ENCODE assay signal across 16 mouse cellular contexts in genomic region chr11:94347063-94347575, GRCm38 (mm10). TPM values are rescaled to one million over a fixed set of nuclear protein-coding genes. Genes with fewer than 3 reads are reported as not detected.
DNase-seq lines count a peak whose midpoint lies in the region; ATAC-seq and TF ChIP-seq lines count a peak whose summit lies in the region.
"Had no signal": no experiment of that assay in that cellular context is flagged by ENCODE, and none has a peak within 500 bp of the region (broad histone marks: within the 10 kb centered on the region; RNA-seq: fewer than 3 reads in every experiment).

No protein-coding gene starts in this region.

- H3K4me2 ChIP-seq in kidney, embryonic 15.5 days, result no peak overlapping the region
- H3K4me2 ChIP-seq in liver, postnatal 0 days (ENCODE audit: low read depth, low read length), result no peak overlapping the region
- H3K4me2 ChIP-seq in stomach, embryonic 15.5 days, result no peak overlapping the region
- H3K4me2 ChIP-seq: embryonic facial prominence, embryonic 15.5 days; forebrain, embryonic 15.5 days; heart, embryonic 13.5 days had no signal

- WGBS in kidney, embryonic 15.5 days, result 72% methylated on average over 7 of the region's 7 CpGs
- 71% methylated on average over 7 of the region's 7 CpGs for WGBS in liver, postnatal 0 days (ENCODE audit: insufficient replicate concordance)
- WGBS in stomach, embryonic 15.5 days, result 59% methylated on average over 7 of the region's 7 CpGs

- H3K36me3 ChIP-seq in kidney, embryonic 15.5 days, result no peaks in the 10 kb centered on the region
- no peaks in the 10 kb centered on the region for H3K36me3 ChIP-seq in liver, postnatal 0 days (replicated peaks; ENCODE audit: insufficient read depth, low read length)
- no peaks in the 10 kb centered on the region for H3K36me3 ChIP-seq in stomach, embryonic 15.5 days
- H3K36me3 ChIP-seq: embryonic facial prominence, embryonic 15.5 days; forebrain, embryonic 15.5 days; heart, embryonic 13.5 days had no signal

- no peaks in the 10 kb centered on the region for H3K27me3 ChIP-seq in kidney, embryonic 15.5 days
- no peaks in the 10 kb centered on the region for H3K27me3 ChIP-seq in liver, postnatal 0 days (ENCODE audit: insufficient read depth, low read length)
- no peaks in the 10 kb centered on the region for H3K27me3 ChIP-seq in stomach, embryonic 15.5 days (replicated peaks)
- H3K27me3 ChIP-seq: embryonic facial prominence, embryonic 15.5 days; forebrain, embryonic 15.5 days had no signal

- H3K4me3 ChIP-seq in kidney, embryonic 15.5 days (replicated peaks), result no peak overlapping the region
- no peak overlapping the region for H3K4me3 ChIP-seq in liver, postnatal 0 days (ENCODE audit: low read depth, low read length)
- H3K4me3 ChIP-seq in stomach, embryonic 15.5 days (replicated peaks), result no peak overlapping the region
- H3K4me3 ChIP-seq: embryonic facial prominence, embryonic 15.5 days; forebrain, embryonic 15.5 days; heart, embryonic 13.5 days had no signal

- TF ChIP-seq CTCF in liver, postnatal 0 days (IDR thresholded peaks at IDR 0.05; ENCODE audit: low read depth), result no peak

- ATAC-seq in kidney, embryonic 15.5 days (replicated peaks; ENCODE audit: low FRiP score), result no peak
- ATAC-seq in liver, postnatal 0 days, result peak; percentile 58
- no peak for ATAC-seq in stomach, embryonic 15.5 days (ENCODE audit: insufficient read depth, low FRiP score, low read depth)
- ATAC-seq: forebrain, embryonic 15.5 days had no signal

- TF ChIP-seq EP300 in liver, postnatal 0 days (IDR thresholded peaks at IDR 0.05; ENCODE audit: low read depth), result no peak

- peaks cover 65% of the 10 kb centered on the region for H3K4me1 ChIP-seq in kidney, embryonic 15.5 days
- peaks cover 17% of the 10 kb centered on the region; the same call in 1 of the 2 replicates for H3K4me1 ChIP-seq in liver, postnatal 0 days (ENCODE audit: insufficient read depth)
- peaks cover 48% of the 10 kb centered on the region for H3K4me1 ChIP-seq in stomach, embryonic 15.5 days

- peak overlapping the region; percentile 23 for H3K27ac ChIP-seq in kidney, embryonic 15.5 days
- H3K27ac ChIP-seq in liver, postnatal 0 days (ENCODE audit: low read depth), result no peak overlapping the region
- peak overlapping the region; percentile 84 for H3K27ac ChIP-seq in stomach, embryonic 15.5 days
- H3K27ac ChIP-seq: embryonic facial prominence, embryonic 15.5 days; forebrain, embryonic 15.5 days; heart, embryonic 13.5 days had no signal

- no peaks in the 10 kb centered on the region for H3K9me3 ChIP-seq in kidney, embryonic 15.5 days (replicated peaks)
- H3K9me3 ChIP-seq in liver, postnatal 0 days (ENCODE audit: low read length), result no peaks in the 10 kb centered on the region
- no peaks in the 10 kb centered on the region for H3K9me3 ChIP-seq in stomach, embryonic 15.5 days
- H3K9me3 ChIP-seq: embryonic facial prominence, embryonic 15.5 days; forebrain, embryonic 15.5 days; heart, embryonic 13.5 days had no signal

- H3K9ac ChIP-seq in kidney, embryonic 15.5 days, result no peak overlapping the region
- no peak overlapping the region for H3K9ac ChIP-seq in liver, postnatal 0 days (replicated peaks)
- no peak overlapping the region for H3K9ac ChIP-seq in stomach, embryonic 15.5 days
- H3K9ac ChIP-seq: embryonic facial prominence, embryonic 15.5 days; forebrain, embryonic 15.5 days; heart, embryonic 13.5 days had no signal

- no peak for DNase-seq in kidney, adult 18-20 months
- no peak for DNase-seq in liver, postnatal 0 days
- no peak for DNase-seq in liver
- no peak for DNase-seq in spleen, adult 18-20 months
- DNase-seq in layer of hippocampus, postnatal 14 days (ENCODE audit: low spot score in 2 of 2), result no peak
- DNase-seq: cerebellum, adult 2 months; cerebellum, postnatal 10 days; embryo, embryonic 11 days; gastrocnemius, postnatal 36 days; heart, adult 11 months; heart, postnatal 36 days had no signal

RNA-seq across cellular contexts. Expression of gene Ankrd40, which starts 19.3 kb away (rescaled TPM):
- 14.8 and 15.4 TPM in 2 replicates for polyA plus RNA-seq in kidney, embryonic 15.5 days (2015; fragmentation: Nextera tagmentation; extraction: Ambion mirVana)
- 8.5 and 9.5 TPM in 2 replicates for polyA plus RNA-seq in liver, postnatal 0 days (2015; fragmentation: Nextera tagmentation; extraction: Ambion mirVana)
- 24.2 and 27.3 TPM in 2 replicates for polyA plus RNA-seq in stomach, embryonic 15.5 days (2015; fragmentation: Nextera tagmentation; extraction: Ambion mirVana)
- total RNA-seq in layer of hippocampus, postnatal 14 days (2021), result 100 to 1,000 TPM in 1 of 2 experiments, 10 to 100 TPM in 1; 99.2 to 104 TPM

RNA-seq across cellular contexts. Expression of gene Luc7l3, which starts 25.3 kb away (rescaled TPM):
- polyA plus RNA-seq in kidney, embryonic 15.5 days (2015; fragmentation: Nextera tagmentation; extraction: Ambion mirVana), result 127 and 131 TPM in 2 replicates
- polyA plus RNA-seq in liver, postnatal 0 days (2015; fragmentation: Nextera tagmentation; extraction: Ambion mirVana), result 35.8 and 36.5 TPM in 2 replicates
- 116 TPM in 2 replicates for polyA plus RNA-seq in stomach, embryonic 15.5 days (2015; fragmentation: Nextera tagmentation; extraction: Ambion mirVana)
- total RNA-seq in layer of hippocampus, postnatal 14 days (2021), result 100 to 1,000 TPM; 119 to 127 TPM

RNA-seq across cellular contexts. Expression of gene Abcc3, which starts 45.7 kb away (rescaled TPM):
- polyA plus RNA-seq in kidney, embryonic 15.5 days (2015; fragmentation: Nextera tagmentation; extraction: Ambion mirVana), result 3.4 and 6.0 TPM in 2 replicates
- polyA plus RNA-seq in liver, postnatal 0 days (2015; fragmentation: Nextera tagmentation; extraction: Ambion mirVana), result 6.7 and 8.3 TPM in 2 replicates
- 6.6 and 7.7 TPM in 2 replicates for polyA plus RNA-seq in stomach, embryonic 15.5 days (2015; fragmentation: Nextera tagmentation; extraction: Ambion mirVana)
- 1 to 10 TPM; 1.8 to 3.8 TPM for total RNA-seq in layer of hippocampus, postnatal 14 days (2021)
